Mouse (Mus musculus): Measurements from ENCODE around the gene Spats1. TPM values are rescaled to one million over a fixed set of nuclear protein-coding genes. Genes with fewer than 3 reads are reported as not detected.

Gene Spats1
- polyA plus RNA-seq, 1 experiment: 3.2 TPM

DNA sequence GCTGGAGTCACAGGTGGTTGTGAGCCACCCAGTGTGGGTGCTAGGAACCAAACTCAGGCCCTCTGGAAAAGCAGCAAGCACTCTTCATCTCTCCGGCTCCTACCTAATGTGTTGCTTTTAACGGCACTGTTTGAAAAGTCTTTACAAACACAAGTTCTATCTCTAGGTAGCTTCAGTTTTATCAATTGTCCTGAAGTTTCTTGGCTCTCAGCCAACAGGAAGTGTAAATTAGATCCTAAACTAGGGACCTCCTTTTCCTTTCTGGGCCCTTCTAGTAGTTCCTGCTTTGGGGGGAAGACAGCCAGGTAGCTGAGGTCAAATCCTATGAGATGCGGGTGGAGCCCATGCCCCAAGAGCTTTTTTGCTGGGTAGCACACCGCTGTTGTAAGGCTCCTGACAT is 35.7 kb upstream of the Spats1 start:
- TF ChIP-seq POLR2A (IDR thresholded peaks at IDR 0.05; ENCODE audit: insufficient read depth, low read length): no peak
- TF ChIP-seq EP300 (IDR thresholded peaks at IDR 0.05; ENCODE audit: insufficient read depth, low read depth, low read length): no peak
- no peak for TF ChIP-seq CTCF (IDR thresholded peaks at IDR 0.05; ENCODE audit: low read depth, low read length)
- H3K4me3 ChIP-seq (ENCODE audit: low read depth, low read length): no peak overlapping the region
- H3K27ac ChIP-seq (ENCODE audit: insufficient read depth, low read length): no peak overlapping the region
- no peak overlapping the region for H3K9ac ChIP-seq (ENCODE audit: low read depth, poor library complexity, severe bottlenecking)
- no peaks in the 10 kb centered on the region for H3K27me3 ChIP-seq (ENCODE audit: control insufficient read depth, insufficient read depth, low read length, poor library complexity, severe bottlenecking)
- peaks cover 20% of the 10 kb centered on the region for H3K36me3 ChIP-seq (ENCODE audit: control insufficient read depth, insufficient read depth, low read length, poor library complexity, severe bottlenecking)
- no peaks in the 10 kb centered on the region for H3K9me3 ChIP-seq (replicated peaks; ENCODE audit: control insufficient read depth, insufficient read depth, low read length, poor library complexity, severe bottlenecking)
- H3K4me1 ChIP-seq (ENCODE audit: control insufficient read depth, insufficient read depth, low read length): peaks cover 2% of the 10 kb centered on the region

DNA sequence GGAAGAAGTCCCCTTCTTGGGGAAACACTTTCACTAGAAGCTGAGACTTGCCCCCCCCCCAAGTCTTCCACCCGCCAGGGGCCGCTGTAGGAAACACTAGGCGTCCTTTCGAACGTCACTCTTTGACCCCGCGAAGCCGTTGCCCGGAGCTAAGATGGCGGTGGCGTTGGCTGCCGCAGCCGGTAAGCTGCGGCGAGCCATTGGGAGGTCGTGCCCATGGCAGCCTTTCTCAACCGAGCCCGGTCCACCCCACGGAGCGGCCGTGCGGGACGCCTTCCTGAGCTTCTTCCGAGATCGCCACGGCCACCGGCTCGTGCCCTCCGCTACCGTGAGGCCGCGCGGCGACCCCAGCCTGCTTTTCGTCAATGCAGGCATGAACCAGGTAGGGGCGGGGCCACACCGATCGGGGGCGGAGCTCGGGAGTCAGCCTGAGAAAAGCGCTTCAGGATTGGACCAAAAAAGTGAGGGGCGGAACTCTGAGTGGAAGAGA is 31.5 kb upstream of the Spats1 start, which contains the start of gene Aars2:
TSS of gene Aars2 (plus strand) at position 142 of the 490 bp plus-strand sequence.
- Histone ChIP-seq H3K27ac (ENCODE audit: insufficient read depth, low read length) (no peak within 1 kb of the TSS), H3K4me1 (ENCODE audit: control insufficient read depth, insufficient read depth, low read length) (peaks cover 8% of the 10 kb centered on the region), H3K4me3 (ENCODE audit: low read depth, low read length) (peak within 1 kb of the TSS; percentile 89), H3K36me3 (ENCODE audit: control insufficient read depth, insufficient read depth, low read length, poor library complexity, severe bottlenecking) (peaks cover 20% of the 10 kb centered on the region), H3K9ac (ENCODE audit: low read depth, poor library complexity, severe bottlenecking) (peak within 1 kb of the TSS; percentile 59), H3K9me3 (replicated peaks; ENCODE audit: control insufficient read depth, insufficient read depth, low read length, poor library complexity, severe bottlenecking) (no peaks in the 10 kb centered on the region), H3K27me3 (ENCODE audit: control insufficient read depth, insufficient read depth, low read length, poor library complexity, severe bottlenecking) (no peaks in the 10 kb centered on the region)
- peak; percentile 21 for TF ChIP-seq POLR2A (IDR thresholded peaks at IDR 0.05; ENCODE audit: insufficient read depth, low read length)
- TF ChIP-seq EP300 (IDR thresholded peaks at IDR 0.05; ENCODE audit: insufficient read depth, low read depth, low read length): peak; percentile 53; the same call in 1 of the 2 replicates
- TF ChIP-seq CTCF (IDR thresholded peaks at IDR 0.05; ENCODE audit: low read depth, low read length): peak; percentile 56

DNA sequence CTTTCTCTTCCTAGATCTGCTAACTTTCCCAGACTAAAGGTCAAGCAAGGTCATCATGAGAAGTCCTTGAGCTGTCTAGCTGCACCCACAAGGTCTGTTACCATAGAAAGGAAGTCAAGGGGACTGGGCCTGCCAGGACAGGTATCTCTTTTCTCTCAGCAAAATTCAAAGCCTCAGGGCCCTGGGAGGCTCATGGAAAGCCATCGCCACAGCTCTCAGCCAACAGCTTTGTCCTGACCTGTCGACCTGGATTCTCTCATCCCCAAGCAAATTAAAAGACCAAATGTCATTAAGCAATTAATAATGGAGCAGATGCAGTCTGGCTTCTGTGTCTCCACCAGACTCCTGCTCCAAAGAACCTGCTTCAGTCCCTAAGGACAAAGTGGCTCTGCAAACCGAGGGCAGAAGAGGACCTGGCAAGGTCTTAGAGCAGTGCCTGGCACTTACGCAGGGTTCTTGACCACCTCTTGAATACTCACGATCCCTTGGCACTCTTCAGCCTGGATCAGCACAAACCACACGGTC is 30.8 kb upstream of the Spats1 start:
- H3K27ac ChIP-seq (ENCODE audit: insufficient read depth, low read length): no peak overlapping the region
- no peaks in the 10 kb centered on the region for H3K27me3 ChIP-seq (ENCODE audit: control insufficient read depth, insufficient read depth, low read length, poor library complexity, severe bottlenecking)
- H3K4me1 ChIP-seq (ENCODE audit: control insufficient read depth, insufficient read depth, low read length): peaks cover 9% of the 10 kb centered on the region
- H3K9me3 ChIP-seq (replicated peaks; ENCODE audit: control insufficient read depth, insufficient read depth, low read length, poor library complexity, severe bottlenecking): no peaks in the 10 kb centered on the region
- H3K9ac ChIP-seq (ENCODE audit: low read depth, poor library complexity, severe bottlenecking): no peak overlapping the region
- TF ChIP-seq CTCF (IDR thresholded peaks at IDR 0.05; ENCODE audit: low read depth, low read length) (no peak), EP300 (IDR thresholded peaks at IDR 0.05; ENCODE audit: insufficient read depth, low read depth, low read length) (no peak), POLR2A (IDR thresholded peaks at IDR 0.05; ENCODE audit: insufficient read depth, low read length) (no peak)
- H3K4me3 ChIP-seq (ENCODE audit: low read depth, low read length): peak overlapping the region; percentile 8
- H3K36me3 ChIP-seq (ENCODE audit: control insufficient read depth, insufficient read depth, low read length, poor library complexity, severe bottlenecking): peaks cover 20% of the 10 kb centered on the region

DNA sequence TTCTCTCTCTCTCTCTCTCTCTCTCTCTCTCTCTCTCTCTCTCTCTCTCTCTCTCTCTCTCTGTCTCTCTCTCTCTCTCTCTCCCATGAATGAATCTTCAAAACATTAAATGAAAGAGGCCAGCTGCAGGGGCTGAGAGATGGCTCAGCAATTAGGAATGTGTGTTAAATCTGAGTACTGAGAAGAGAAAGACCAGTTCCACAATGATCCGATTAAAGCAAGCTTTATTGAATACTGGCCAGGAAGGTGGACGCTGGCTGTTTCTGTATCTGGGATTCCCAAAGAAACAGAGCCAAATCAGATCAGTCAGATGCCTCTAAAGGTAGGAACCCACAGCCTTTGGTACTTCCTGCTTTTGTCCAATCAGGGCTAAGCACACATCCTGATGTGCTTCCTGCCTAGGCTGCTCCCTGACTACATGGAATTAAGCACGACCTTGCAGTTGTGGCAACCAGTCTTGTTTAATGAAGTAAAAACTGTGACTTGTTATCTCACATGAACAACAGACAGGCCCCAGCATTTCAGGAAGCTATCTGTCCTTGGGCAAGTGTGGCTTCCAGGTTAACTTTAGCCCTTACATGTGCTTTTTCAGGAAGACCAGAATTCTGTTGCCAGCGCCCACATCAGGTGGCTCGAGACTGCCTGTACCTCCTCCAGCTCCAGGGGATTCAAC is 28.2 kb upstream of the Spats1 start:
- peaks cover 13% of the 10 kb centered on the region for H3K4me1 ChIP-seq (ENCODE audit: control insufficient read depth, insufficient read depth, low read length)
- no peak overlapping the region for H3K9ac ChIP-seq (ENCODE audit: low read depth, poor library complexity, severe bottlenecking)
- H3K27me3 ChIP-seq (ENCODE audit: control insufficient read depth, insufficient read depth, low read length, poor library complexity, severe bottlenecking): no peaks in the 10 kb centered on the region
- peak overlapping the region; percentile 7; the same call in 1 of the 2 replicates for H3K27ac ChIP-seq (ENCODE audit: insufficient read depth, low read length)
- TF ChIP-seq EP300 (IDR thresholded peaks at IDR 0.05; ENCODE audit: insufficient read depth, low read depth, low read length): no peak
- no peak for TF ChIP-seq CTCF (IDR thresholded peaks at IDR 0.05; ENCODE audit: low read depth, low read length)
- TF ChIP-seq POLR2A (IDR thresholded peaks at IDR 0.05; ENCODE audit: insufficient read depth, low read length): no peak
- H3K9me3 ChIP-seq (replicated peaks; ENCODE audit: control insufficient read depth, insufficient read depth, low read length, poor library complexity, severe bottlenecking): no peaks in the 10 kb centered on the region
- no peak overlapping the region for H3K4me3 ChIP-seq (ENCODE audit: low read depth, low read length)
- peaks cover 2% of the 10 kb centered on the region; the same call in 1 of the 2 replicates for H3K36me3 ChIP-seq (ENCODE audit: control insufficient read depth, insufficient read depth, low read length, poor library complexity, severe bottlenecking)

DNA sequence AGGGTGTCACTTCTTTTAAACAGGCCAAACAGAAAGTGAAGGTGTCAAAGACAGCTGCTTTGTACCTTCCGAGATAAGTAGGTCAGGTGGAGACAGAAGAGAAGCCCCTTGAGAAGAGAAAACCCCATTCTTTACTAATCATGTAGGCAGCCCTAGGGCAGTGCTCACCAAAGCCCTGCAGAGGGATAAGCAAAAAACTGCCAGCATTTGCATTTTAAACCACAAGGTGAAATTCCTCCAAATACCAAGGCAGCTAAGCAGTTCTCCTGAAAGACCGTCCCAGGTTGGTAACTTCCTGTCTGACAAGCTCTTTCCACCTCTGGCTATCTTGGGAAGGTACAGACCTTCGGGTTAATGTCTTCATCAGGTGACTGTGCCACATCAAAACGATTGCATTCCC is 27.1 kb upstream of the Spats1 start:
- Histone ChIP-seq H3K36me3 (ENCODE audit: control insufficient read depth, insufficient read depth, low read length, poor library complexity, severe bottlenecking) (no peaks in the 10 kb centered on the region), H3K9ac (ENCODE audit: low read depth, poor library complexity, severe bottlenecking) (no peak overlapping the region), H3K4me1 (ENCODE audit: control insufficient read depth, insufficient read depth, low read length) (peaks cover 14% of the 10 kb centered on the region), H3K9me3 (replicated peaks; ENCODE audit: control insufficient read depth, insufficient read depth, low read length, poor library complexity, severe bottlenecking) (no peaks in the 10 kb centered on the region), H3K27ac (ENCODE audit: insufficient read depth, low read length) (no peak overlapping the region), H3K4me3 (ENCODE audit: low read depth, low read length) (no peak overlapping the region), H3K27me3 (ENCODE audit: control insufficient read depth, insufficient read depth, low read length, poor library complexity, severe bottlenecking) (no peaks in the 10 kb centered on the region)
- TF ChIP-seq CTCF (IDR thresholded peaks at IDR 0.05; ENCODE audit: low read depth, low read length): no peak
- TF ChIP-seq POLR2A (IDR thresholded peaks at IDR 0.05; ENCODE audit: insufficient read depth, low read length): no peak
- TF ChIP-seq EP300 (IDR thresholded peaks at IDR 0.05; ENCODE audit: insufficient read depth, low read depth, low read length): no peak

DNA sequence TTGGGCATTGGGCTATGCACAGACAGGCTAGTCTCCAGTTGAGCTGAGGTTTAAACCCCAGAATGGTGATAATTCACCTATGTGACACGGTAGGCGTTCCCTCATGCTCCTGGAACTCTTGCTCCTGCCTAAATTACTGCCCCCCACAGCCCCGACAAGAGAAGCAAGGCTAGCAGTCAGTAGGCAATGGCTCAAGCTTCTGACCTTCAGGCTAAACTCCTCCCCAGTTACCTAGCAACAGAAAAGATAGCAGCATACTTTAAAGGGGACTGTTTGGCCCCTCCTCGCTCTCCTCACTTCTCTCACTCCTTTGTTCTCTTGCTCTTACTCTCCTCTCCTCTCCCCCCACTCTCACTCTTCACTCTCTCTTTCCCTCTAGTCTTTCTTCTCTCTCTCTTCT is 25.8 kb upstream of the Spats1 start:
- H3K4me1 ChIP-seq (ENCODE audit: control insufficient read depth, insufficient read depth, low read length): peaks cover 11% of the 10 kb centered on the region
- H3K36me3 ChIP-seq (ENCODE audit: control insufficient read depth, insufficient read depth, low read length, poor library complexity, severe bottlenecking): no peaks in the 10 kb centered on the region
- H3K27me3 ChIP-seq (ENCODE audit: control insufficient read depth, insufficient read depth, low read length, poor library complexity, severe bottlenecking): no peaks in the 10 kb centered on the region
- H3K27ac ChIP-seq (ENCODE audit: insufficient read depth, low read length): no peak overlapping the region
- H3K9me3 ChIP-seq (replicated peaks; ENCODE audit: control insufficient read depth, insufficient read depth, low read length, poor library complexity, severe bottlenecking): no peaks in the 10 kb centered on the region
- no peak overlapping the region for H3K9ac ChIP-seq (ENCODE audit: low read depth, poor library complexity, severe bottlenecking)
- TF ChIP-seq POLR2A (IDR thresholded peaks at IDR 0.05; ENCODE audit: insufficient read depth, low read length) (no peak), EP300 (IDR thresholded peaks at IDR 0.05; ENCODE audit: insufficient read depth, low read depth, low read length) (no peak), CTCF (IDR thresholded peaks at IDR 0.05; ENCODE audit: low read depth, low read length) (no peak)
- no peak overlapping the region for H3K4me3 ChIP-seq (ENCODE audit: low read depth, low read length)

Measured in ES-Bruce4 (cell line).